Mouse (Mus musculus) midbrain, embryonic 10.5 days (tissue): ENCODE results near the gene Ccdc57. TPM values are rescaled to one million over a fixed set of nuclear protein-coding genes. Genes with fewer than 3 reads are reported as not detected.
A peak's percentile ranks its signal among the peaks of the same experiment; 100 is the strongest.

Experiments
- DNase-seq: peaks from one replicate; pipeline ENCODE4 v3.0.0-alpha.2; 2017; ENCODE audit warnings: low spot score
- H3K27ac ChIP-seq: fragments of 300-500 bp; sonication (generic); replicated peaks from 2 replicates; pipeline ENCODE4 v1.5.1; 2016; ENCODE audit warnings: mild to moderate bottlenecking
- H3K27me3 ChIP-seq: fragments of 300-500 bp; sonication (generic); 2 replicates; pipeline ENCODE4 v1.6.1; 2016; ENCODE audit warnings: low read depth, mild to moderate bottlenecking; ENCODE audit not compliant: poor library complexity, severe bottlenecking
- H3K36me3 ChIP-seq: fragments of 300-500 bp; sonication (generic); 2 replicates; pipeline ENCODE4 v1.6.1; 2016; ENCODE audit warnings: mild to moderate bottlenecking, moderate library complexity
- H3K4me1 ChIP-seq: fragments of 300-500 bp; sonication (generic); 2 replicates; pipeline ENCODE4 v1.6.1; 2016
- H3K4me3 ChIP-seq: fragments of 300-500 bp; sonication (generic); 2 replicates; pipeline ENCODE4 v1.5.1; 2016; ENCODE audit warnings: mild to moderate bottlenecking, moderate library complexity
- H3K9me3 ChIP-seq: fragments of 300-500 bp; sonication (generic); replicated peaks from 2 replicates; pipeline ENCODE4 v1.6.1; 2016; ENCODE audit warnings: mild to moderate bottlenecking
- WGBS: fragments of 180-500 bp; shearing (Covaris S2); methylation state at CpG from one replicate; pipeline ENCODE4 v1.1.7; 2016; 5-methylcytosine and 5-hydroxymethylcytosine counted together
- polyA plus RNA-seq: library from polyadenylated mRNA; unstranded; fragments of >200 nt; fragmentation: Nextera tagmentation; extraction: Ambion mirVana; gene quantifications from 2 replicates; pipeline ENCODE4 v1.2.1, GENCODE M21; 2016

Ccdc57 gene
- polyA plus RNA-seq, 1 experiment from 2014 or later = 6.2 TPM

DNA sequence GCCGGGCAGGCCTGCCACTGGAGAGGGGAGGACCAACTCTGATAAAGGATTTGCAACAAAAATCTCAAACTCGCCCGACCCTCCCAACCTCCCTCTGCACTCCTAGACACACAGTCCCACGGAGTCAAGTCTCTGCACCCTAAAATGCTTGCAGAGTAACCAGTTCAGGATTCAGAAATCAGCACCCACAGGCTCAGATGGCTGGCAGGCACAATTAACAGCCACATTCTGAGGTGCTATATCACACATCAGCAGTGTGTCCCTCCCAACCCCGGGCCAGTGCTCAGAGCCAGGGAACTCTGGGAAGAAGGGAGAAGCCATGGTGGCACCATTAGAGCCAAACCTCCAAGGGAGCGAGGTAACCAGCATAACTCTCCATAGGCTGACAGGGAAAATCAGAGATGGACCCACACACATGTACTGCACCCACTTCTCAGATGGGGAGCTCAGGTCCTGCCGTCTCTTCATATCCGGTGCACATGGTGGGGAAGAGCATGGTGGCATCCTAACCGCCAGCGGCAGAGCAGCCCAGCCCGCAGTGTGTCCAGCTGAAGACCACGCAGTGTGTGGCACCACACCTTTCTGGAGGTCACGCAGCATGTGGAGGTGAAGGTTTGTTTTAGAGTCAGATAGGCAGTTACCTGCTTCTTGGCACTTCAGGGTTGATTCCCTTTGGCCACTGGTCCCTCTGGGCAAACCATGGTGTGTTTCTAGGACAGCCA, 29.5 kb upstream of the Ccdc57 start:
- no peak for DNase-seq
- peaks cover 100% of the 10 kb centered on the region for H3K36me3 ChIP-seq
- H3K4me3 ChIP-seq = no peak overlapping the region
- WGBS = 95% methylated on average over 13 of the region's 13 CpGs
- no peaks in the 10 kb centered on the region for H3K9me3 ChIP-seq
- peaks cover 14% of the 10 kb centered on the region for H3K4me1 ChIP-seq
- no peak overlapping the region for H3K27ac ChIP-seq
- H3K27me3 ChIP-seq = no peaks in the 10 kb centered on the region

DNA sequence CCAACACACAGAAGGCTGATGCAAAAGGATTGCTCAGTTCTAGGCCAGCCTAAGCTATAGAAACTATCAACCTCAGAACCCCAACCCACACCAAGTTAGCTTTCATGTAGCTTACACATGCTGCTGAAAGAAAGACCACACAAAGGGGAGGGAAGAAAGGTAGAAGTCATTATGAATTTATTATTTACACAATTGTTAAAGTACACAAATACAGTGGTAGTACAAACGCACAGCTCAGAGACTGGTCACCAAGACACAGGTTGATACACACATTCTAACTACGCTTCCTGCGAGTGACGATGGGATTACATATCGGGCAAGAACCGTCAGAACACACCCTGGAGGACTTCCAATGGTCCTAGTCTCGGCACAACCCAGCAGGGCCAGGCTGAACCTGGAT, 28.9 kb upstream of the Ccdc57 start:
- no peak for DNase-seq
- H3K27me3 ChIP-seq = no peaks in the 10 kb centered on the region
- peaks cover 100% of the 10 kb centered on the region for H3K36me3 ChIP-seq
- no peaks in the 10 kb centered on the region for H3K9me3 ChIP-seq
- 89% methylated on average over 7 of the region's 7 CpGs for WGBS
- peaks cover 14% of the 10 kb centered on the region for H3K4me1 ChIP-seq
- H3K27ac ChIP-seq = no peak overlapping the region
- H3K4me3 ChIP-seq = no peak overlapping the region

DNA sequence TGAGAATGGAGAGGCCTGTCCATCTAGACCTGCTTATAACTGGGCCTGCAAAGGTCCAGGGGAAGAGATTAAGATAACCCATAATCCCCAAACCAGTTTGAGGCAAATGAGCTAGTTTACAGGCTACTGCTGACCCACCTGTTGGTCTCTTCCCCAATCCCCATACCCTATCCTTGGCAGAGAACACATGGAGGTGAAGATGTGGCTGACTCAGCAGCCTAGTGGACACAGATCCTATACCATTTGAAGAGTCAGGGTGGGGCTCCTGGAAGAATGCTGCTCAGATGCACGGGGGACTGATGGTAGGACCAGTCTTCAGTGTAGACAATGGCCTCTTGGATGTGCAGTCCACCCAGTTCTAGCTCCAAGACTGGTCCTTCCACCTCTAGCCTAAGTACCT, 27.6 kb upstream of the Ccdc57 start:
- Histone ChIP-seq H3K4me1 (peaks cover 14% of the 10 kb centered on the region), H3K27ac (0 out of 2 replicates have a peak overlapping the region, but pooled peaks have one; percentile 23), H3K4me3 (no peak overlapping the region), H3K36me3 (peaks cover 100% of the 10 kb centered on the region), H3K9me3 (no peaks in the 10 kb centered on the region), H3K27me3 (no peaks in the 10 kb centered on the region)
- DNase-seq = no peak
- 56% methylated on average over 1 of the region's 1 CpGs for WGBS

DNA sequence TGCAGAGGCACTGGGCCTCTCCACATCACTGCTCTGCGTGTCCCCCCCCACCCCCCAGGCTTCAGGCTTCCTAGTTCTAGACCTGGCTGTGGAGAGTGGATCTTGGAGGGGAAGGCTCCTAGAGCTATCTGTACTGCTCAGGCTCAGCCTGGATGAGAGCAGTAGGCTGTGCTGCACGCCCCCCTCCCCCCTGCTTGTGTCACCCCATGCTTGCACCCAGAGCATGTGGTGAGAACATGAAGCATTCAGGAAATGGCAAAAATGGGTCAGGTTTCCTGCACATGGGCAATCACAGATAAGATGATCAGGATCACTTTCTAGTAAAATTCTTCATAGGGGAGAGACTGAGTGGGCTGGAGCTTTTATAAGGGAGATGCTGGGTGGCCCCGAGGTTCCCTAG, 26.9 kb upstream of the Ccdc57 start:
- H3K27ac ChIP-seq = no peak overlapping the region
- no peak overlapping the region for H3K4me3 ChIP-seq
- peaks cover 100% of the 10 kb centered on the region for H3K36me3 ChIP-seq
- DNase-seq = no peak
- 78% methylated on average over 3 of the region's 3 CpGs for WGBS
- no peaks in the 10 kb centered on the region for H3K9me3 ChIP-seq
- H3K4me1 ChIP-seq = peaks cover 11% of the 10 kb centered on the region
- H3K27me3 ChIP-seq = no peaks in the 10 kb centered on the region

DNA sequence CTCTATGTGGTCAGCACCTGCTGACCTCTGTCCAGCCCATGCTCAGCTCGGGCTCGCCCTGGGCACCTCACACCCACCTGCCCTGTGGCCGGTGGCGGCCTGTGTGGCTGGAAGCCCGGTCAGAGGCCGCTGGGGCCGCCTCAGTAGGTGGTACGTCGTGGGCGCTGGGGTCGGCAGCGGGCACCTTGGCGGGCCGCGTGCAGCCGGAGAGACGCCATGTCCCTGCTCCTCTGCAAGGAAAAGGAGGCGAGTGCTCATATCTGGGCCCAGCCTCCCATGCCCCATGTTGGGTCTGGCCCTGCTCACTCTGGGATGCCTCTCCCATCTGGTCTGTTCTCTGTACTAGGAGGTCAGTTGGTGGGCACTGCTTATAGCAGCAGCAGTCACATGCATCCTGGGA, 26.4 kb upstream of the Ccdc57 start:
- Histone ChIP-seq H3K9me3 (no peaks in the 10 kb centered on the region), H3K4me3 (no peak overlapping the region), H3K27me3 (no peaks in the 10 kb centered on the region), H3K36me3 (peaks cover 100% of the 10 kb centered on the region), H3K27ac (0 out of 2 replicates have a peak overlapping the region, but pooled peaks have one; percentile 7), H3K4me1 (peaks cover 9% of the 10 kb centered on the region; the same call in 1 of the 2 replicates)
- DNase-seq = no peak
- 88% methylated on average over 18 of the region's 18 CpGs for whole genome bisulfite sequencing

DNA sequence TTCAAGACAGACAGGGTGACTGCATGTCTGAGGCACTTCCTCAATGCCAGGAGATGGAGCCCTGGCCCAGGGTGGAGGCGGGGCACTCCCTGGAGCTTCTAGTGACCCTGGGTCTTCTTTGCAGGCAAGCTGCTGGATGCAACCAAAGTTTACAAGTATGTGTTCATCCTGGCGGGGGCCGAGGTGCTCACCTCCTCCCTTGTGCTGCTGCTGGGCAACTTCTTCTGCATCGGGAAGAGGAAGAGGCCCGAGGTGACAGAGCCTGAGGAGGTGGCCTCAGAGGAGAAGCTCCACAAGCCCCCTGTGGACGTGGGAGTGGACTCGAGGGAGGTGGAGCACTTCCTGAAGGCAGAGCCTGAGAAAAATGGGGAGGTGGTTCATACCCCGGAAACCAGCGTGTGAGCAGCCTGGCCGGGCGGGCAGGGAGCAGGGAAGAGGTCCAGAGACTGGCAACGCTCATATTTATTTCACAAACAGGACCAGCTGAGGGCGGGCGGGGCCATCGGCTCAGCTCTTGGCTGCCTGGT, 25.1 kb upstream of the Ccdc57 start:
- Histone ChIP-seq H3K27ac (no peak overlapping the region), H3K27me3 (no peaks in the 10 kb centered on the region), H3K4me1 (peaks cover 18% of the 10 kb centered on the region), H3K9me3 (no peaks in the 10 kb centered on the region), H3K36me3 (peaks cover 99% of the 10 kb centered on the region), H3K4me3 (no peak overlapping the region)
- no peak for DNase-seq
- 81% methylated on average over 15 of the region's 15 CpGs for WGBS

DNA sequence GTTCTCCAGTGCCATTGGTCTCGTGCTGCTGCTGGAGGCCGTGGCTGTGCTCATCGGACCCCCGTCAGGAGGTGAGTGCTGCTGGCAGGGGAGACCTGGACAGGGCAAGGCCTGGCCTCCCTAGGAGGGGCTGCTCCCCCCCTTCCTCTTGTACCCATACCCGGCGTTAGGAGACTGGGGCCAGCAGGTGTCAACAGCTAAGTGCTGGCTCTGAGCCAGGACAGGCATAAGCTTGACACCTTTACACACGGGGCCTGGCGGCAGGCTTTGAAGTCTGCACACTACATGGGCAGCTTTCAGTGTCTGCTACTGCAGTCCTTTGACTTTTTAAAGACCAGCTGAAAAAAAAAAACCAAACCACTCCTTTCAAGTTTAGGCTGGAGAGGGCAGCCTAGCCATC, 24.4 kb upstream of the Ccdc57 start:
- 90% methylated on average over 8 of the region's 8 CpGs for WGBS
- Histone ChIP-seq H3K27ac (no peak overlapping the region), H3K27me3 (no peaks in the 10 kb centered on the region), H3K4me3 (no peak overlapping the region), H3K9me3 (no peaks in the 10 kb centered on the region), H3K36me3 (peaks cover 98% of the 10 kb centered on the region), H3K4me1 (peaks cover 25% of the 10 kb centered on the region)
- no peak for DNase-seq

DNA sequence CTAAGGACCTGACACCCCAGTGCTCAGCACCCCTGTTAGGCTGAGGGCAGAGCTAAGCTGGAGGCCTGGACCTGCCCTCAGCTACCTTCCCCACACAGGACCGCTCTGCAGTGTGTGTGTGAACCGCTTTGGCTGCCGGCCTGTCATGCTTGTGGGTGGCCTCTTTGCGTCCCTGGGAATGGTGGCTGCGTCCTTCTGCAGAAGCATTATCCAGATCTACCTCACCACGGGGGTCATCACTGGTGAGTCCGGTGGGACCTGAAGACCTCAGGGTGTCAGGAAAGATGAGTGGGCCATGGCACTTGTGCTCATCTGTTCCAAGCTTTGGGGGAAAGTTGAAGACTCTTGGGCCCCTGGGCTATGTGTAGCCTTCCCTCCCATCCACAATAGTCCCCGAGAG, 23.0 kb upstream of the Ccdc57 start:
- Histone ChIP-seq H3K36me3 (peaks cover 89% of the 10 kb centered on the region), H3K27ac (no peak overlapping the region), H3K4me3 (no peak overlapping the region), H3K4me1 (peaks cover 39% of the 10 kb centered on the region), H3K27me3 (no peaks in the 10 kb centered on the region), H3K9me3 (no peaks in the 10 kb centered on the region)
- WGBS = 92% methylated on average over 8 of the region's 8 CpGs
- DNase-seq = no peak

DNA sequence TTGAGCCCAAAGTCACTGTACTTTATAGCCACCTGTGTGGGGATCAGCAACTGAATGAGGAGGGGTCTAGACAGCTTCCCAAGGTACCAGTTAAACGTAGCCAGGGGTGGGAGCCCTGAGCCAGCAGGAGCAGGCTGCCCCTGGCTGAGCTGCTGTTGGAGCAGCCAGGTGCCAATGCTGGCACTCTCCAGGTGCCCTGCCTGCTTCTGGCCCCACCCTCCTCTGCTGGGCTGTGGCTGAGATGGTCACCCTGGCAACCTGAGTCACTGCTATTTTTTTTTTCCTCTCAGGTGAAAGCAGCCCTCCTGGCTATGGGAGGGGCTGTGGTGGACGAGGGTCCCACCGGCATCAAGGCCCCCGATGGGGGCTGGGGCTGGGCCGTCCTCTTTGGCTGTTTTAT, 22.3 kb upstream of the Ccdc57 start:
- H3K4me1 ChIP-seq = peaks cover 46% of the 10 kb centered on the region
- H3K27me3 ChIP-seq = peaks cover 1% of the 10 kb centered on the region; the same call in 1 of the 2 replicates
- no peak overlapping the region for H3K4me3 ChIP-seq
- 81% methylated on average over 5 of the region's 5 CpGs for WGBS
- H3K9me3 ChIP-seq = no peaks in the 10 kb centered on the region
- no peak for DNase-seq
- no peak overlapping the region for H3K27ac ChIP-seq
- H3K36me3 ChIP-seq = peaks cover 81% of the 10 kb centered on the region

DNA sequence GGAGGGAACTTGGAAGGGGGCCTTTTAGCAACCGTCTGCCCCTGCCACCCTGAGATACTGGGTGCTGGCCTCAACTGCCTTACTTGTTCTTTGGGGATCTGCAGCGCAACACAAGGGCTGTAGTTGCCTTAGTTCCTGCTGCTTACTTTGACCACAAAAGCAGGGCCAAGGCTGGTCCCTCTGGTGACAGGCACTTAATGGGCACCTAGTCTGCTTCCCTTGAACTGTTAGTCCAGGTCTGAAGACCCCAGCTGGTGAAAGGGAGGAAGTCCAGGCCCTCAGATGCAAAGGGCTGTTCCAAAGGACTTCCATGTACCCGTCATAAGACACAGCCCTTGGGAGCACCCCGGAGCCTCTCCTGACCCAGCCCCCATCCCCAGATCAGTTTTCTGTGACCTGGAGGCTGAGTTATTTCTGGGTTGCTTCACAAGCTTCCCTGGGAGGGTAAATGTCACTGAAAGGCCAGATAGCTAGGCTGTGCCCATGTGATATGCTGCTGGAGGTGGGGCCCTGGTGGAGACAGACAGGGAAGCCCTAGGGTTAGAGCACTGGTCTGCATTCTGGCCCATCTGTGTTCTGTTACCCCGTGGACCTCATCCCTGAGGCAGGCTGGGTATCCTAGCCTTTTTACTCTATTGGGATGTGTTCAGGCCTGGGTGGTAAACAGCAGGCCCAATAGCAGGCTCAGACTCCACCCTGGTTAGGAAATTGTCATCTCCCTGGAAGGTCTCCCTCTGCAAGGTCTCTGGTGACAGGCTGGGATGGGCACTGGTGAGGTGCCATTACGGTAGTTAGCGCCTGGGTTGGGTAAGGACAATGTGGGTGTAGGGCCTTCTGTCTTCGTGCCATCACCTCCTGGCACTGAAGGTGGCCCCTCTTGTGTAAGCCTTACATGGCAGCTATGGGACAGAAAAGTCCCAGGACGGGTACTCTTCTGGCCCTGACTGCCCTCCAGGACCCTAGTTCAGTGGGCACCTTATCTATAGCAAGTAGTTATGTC, 19.4 kb upstream of the Ccdc57 start:
- H3K9me3 ChIP-seq = no peaks in the 10 kb centered on the region
- H3K27ac ChIP-seq = peak overlapping the region; percentile 92
- peaks cover 52% of the 10 kb centered on the region for H3K36me3 ChIP-seq
- H3K27me3 ChIP-seq = peaks cover 16% of the 10 kb centered on the region
- peaks cover 57% of the 10 kb centered on the region for H3K4me1 ChIP-seq
- H3K4me3 ChIP-seq = peak overlapping the region; percentile 75
- 84% methylated on average over 9 of the region's 9 CpGs for WGBS
- DNase-seq = no peak

DNA sequence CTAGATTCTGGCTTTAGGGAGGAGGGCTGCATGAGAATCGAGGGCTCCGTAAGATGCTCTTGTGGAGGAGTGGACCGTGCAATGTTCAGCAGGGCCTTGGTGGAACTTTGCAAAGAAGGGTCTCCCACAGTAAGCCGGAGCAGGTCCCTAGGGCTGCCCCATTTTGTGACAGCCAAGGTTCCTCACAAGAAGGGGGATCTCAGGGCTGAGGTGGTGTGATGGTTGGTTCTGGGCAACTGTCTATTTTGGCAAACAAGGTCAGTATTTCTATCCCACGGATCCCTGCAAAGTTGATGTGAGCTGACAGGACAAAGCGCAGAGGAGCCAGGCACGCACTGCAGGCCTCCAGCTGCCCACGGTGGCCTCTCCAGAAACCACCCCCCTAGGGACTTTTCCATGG, 18.6 kb upstream of the Ccdc57 start:
- DNase-seq = no peak
- peaks cover 44% of the 10 kb centered on the region for H3K36me3 ChIP-seq
- 28% methylated on average over 8 of the region's 8 CpGs for WGBS
- H3K4me3 ChIP-seq = peak overlapping the region; percentile 75
- no peaks in the 10 kb centered on the region for H3K9me3 ChIP-seq
- H3K27me3 ChIP-seq = peaks cover 16% of the 10 kb centered on the region
- peak overlapping the region; percentile 92 for H3K27ac ChIP-seq
- H3K4me1 ChIP-seq = peaks cover 57% of the 10 kb centered on the region

DNA sequence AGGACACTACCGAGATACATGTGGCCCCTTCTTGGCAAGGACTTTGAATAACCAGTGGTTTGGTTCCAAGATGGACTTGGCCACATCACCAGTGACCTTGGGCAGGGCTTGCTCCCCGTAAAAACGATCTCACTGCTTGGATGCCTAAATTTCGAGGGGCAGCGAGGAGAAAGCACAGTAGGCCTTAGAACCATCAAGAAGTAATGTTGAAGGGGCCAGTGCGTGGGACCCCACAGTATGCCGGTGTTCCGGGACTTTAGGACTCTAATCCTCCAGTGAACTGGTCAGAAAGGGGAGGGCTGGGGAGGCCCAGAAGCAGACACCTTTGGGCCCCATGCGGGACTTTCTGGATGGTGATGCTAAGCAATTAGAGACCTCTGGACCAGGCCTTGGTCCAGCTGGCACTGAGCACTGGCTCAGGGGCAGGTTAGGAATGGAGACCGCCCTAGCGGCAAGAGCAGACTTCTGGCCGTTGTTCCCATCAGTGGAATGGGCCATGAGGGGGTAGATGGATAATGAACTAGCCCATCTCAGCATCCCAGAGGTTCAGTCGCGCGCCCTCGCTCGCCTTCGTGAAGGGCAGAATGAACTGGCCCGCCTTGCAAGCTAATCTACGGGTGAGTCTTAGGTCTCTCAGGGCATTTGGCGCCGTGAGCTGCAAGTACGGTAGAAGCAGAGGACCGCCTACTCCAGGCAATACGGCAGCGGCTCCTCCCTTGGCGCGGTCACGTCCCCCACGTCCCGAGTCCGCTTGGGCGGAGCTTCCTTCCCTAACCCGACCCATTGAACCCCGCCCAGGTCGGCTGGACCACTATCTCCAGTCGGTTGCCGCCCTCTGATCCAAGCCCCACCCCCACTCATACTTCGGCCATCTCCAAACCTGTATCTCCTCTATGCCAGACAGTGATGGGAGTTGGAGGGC, 17.9 kb upstream of the Ccdc57 start:
- Histone ChIP-seq H3K9me3 (no peaks in the 10 kb centered on the region), H3K36me3 (peaks cover 37% of the 10 kb centered on the region), H3K27ac (peak overlapping the region; percentile 92), H3K4me1 (peaks cover 57% of the 10 kb centered on the region), H3K27me3 (peaks cover 16% of the 10 kb centered on the region), H3K4me3 (peak overlapping the region; percentile 75)
- WGBS = 2% methylated on average over 39 of the region's 39 CpGs
- peak; percentile 96 for DNase-seq
